Mouse (Mus musculus): ENCODE data around the gene Il1rap. TPM values are rescaled to one million over a fixed set of nuclear protein-coding genes. Genes with fewer than 3 reads are reported as not detected.

Il1rap gene
- polyA plus RNA-seq, 1 experiment, result not detected

- no peaks in the 10 kb centered on the region for H3K4me1 ChIP-seq (ENCODE audit: control insufficient read depth, insufficient read depth, low read length)
- TF ChIP-seq CTCF (IDR thresholded peaks at IDR 0.05; ENCODE audit: insufficient read depth, low read depth, low read length) (no peak), POLR2A (IDR thresholded peaks at IDR 0.05; ENCODE audit: insufficient read depth, low read depth, low read length) (no peak)
- no peak overlapping the region for H3K4me3 ChIP-seq (ENCODE audit: insufficient read depth, low read depth, low read length)
- 69% methylated on average over 2 of the region's 2 CpGs for WGBS
- H3K27ac ChIP-seq (ENCODE audit: insufficient read depth, low read depth, low read length), result no peak overlapping the region
Measured at GRCm38 (mm10) chr16:26646066-26646465, 64.6 kb downstream of the Il1rap start.

- 93% methylated on average over 1 of the region's 1 CpGs for WGBS
- Histone ChIP-seq H3K4me1 (ENCODE audit: control insufficient read depth, insufficient read depth, low read length) (no peaks in the 10 kb centered on the region), H3K27ac (ENCODE audit: insufficient read depth, low read depth, low read length) (no peak overlapping the region), H3K4me3 (ENCODE audit: insufficient read depth, low read depth, low read length) (no peak overlapping the region)
- TF ChIP-seq CTCF (IDR thresholded peaks at IDR 0.05; ENCODE audit: insufficient read depth, low read depth, low read length) (no peak), POLR2A (IDR thresholded peaks at IDR 0.05; ENCODE audit: insufficient read depth, low read depth, low read length) (no peak)
Measured at GRCm38 (mm10) chr16:26647036-26647435, 65.5 kb downstream of the Il1rap start.

- H3K4me3 ChIP-seq (ENCODE audit: insufficient read depth, low read depth, low read length), result no peak overlapping the region
- TF ChIP-seq POLR2A (IDR thresholded peaks at IDR 0.05; ENCODE audit: insufficient read depth, low read depth, low read length) (no peak), CTCF (IDR thresholded peaks at IDR 0.05; ENCODE audit: insufficient read depth, low read depth, low read length) (no peak)
- H3K4me1 ChIP-seq (ENCODE audit: control insufficient read depth, insufficient read depth, low read length), result no peaks in the 10 kb centered on the region
- 38% methylated on average over 7 of the region's 7 CpGs for WGBS
- no peak overlapping the region for H3K27ac ChIP-seq (ENCODE audit: insufficient read depth, low read depth, low read length)
Measured at GRCm38 (mm10) chr16:26662722-26663436, 81.4 kb downstream of the Il1rap start.

GRCm38 (mm10) chr16:26666401-26666800, 84.9 kb downstream of the Il1rap start:
- no peaks in the 10 kb centered on the region for H3K4me1 ChIP-seq (ENCODE audit: control insufficient read depth, insufficient read depth, low read length)
- no peak for TF ChIP-seq CTCF (IDR thresholded peaks at IDR 0.05; ENCODE audit: insufficient read depth, low read depth, low read length)
- TF ChIP-seq POLR2A (IDR thresholded peaks at IDR 0.05; ENCODE audit: insufficient read depth, low read depth, low read length), result no peak
- 87% methylated on average over 2 of the region's 2 CpGs for WGBS
- no peak overlapping the region for H3K27ac ChIP-seq (ENCODE audit: insufficient read depth, low read depth, low read length)
- H3K4me3 ChIP-seq (ENCODE audit: insufficient read depth, low read depth, low read length), result no peak overlapping the region

GRCm38 (mm10) chr16:26669081-26669480, 87.6 kb downstream of the Il1rap start:
- Histone ChIP-seq H3K4me3 (ENCODE audit: insufficient read depth, low read depth, low read length) (no peak overlapping the region), H3K4me1 (ENCODE audit: control insufficient read depth, insufficient read depth, low read length) (no peaks in the 10 kb centered on the region), H3K27ac (ENCODE audit: insufficient read depth, low read depth, low read length) (no peak overlapping the region)
- 69% methylated on average over 2 of the region's 2 CpGs for WGBS
- TF ChIP-seq CTCF (IDR thresholded peaks at IDR 0.05; ENCODE audit: insufficient read depth, low read depth, low read length) (no peak), POLR2A (IDR thresholded peaks at IDR 0.05; ENCODE audit: insufficient read depth, low read depth, low read length) (no peak)

GRCm38 (mm10) chr16:26680381-26680780, 98.9 kb downstream of the Il1rap start:
- Histone ChIP-seq H3K4me1 (ENCODE audit: control insufficient read depth, insufficient read depth, low read length) (no peaks in the 10 kb centered on the region), H3K4me3 (ENCODE audit: insufficient read depth, low read depth, low read length) (no peak overlapping the region), H3K27ac (ENCODE audit: insufficient read depth, low read depth, low read length) (no peak overlapping the region)
- WGBS, result 93% methylated on average over 2 of the region's 2 CpGs
- TF ChIP-seq CTCF (IDR thresholded peaks at IDR 0.05; ENCODE audit: insufficient read depth, low read depth, low read length) (no peak), POLR2A (IDR thresholded peaks at IDR 0.05; ENCODE audit: insufficient read depth, low read depth, low read length) (no peak)

- no peaks in the 10 kb centered on the region for H3K4me1 ChIP-seq (ENCODE audit: control insufficient read depth, insufficient read depth, low read length)
- H3K27ac ChIP-seq (ENCODE audit: insufficient read depth, low read depth, low read length), result no peak overlapping the region
- TF ChIP-seq POLR2A (IDR thresholded peaks at IDR 0.05; ENCODE audit: insufficient read depth, low read depth, low read length), result no peak
- TF ChIP-seq CTCF (IDR thresholded peaks at IDR 0.05; ENCODE audit: insufficient read depth, low read depth, low read length), result no peak
- WGBS, result 82% methylated on average over 2 of the region's 2 CpGs
- no peak overlapping the region for H3K4me3 ChIP-seq (ENCODE audit: insufficient read depth, low read depth, low read length)
Measured at GRCm38 (mm10) chr16:26689771-26690170, 108.3 kb downstream of the Il1rap start.

- H3K4me3 ChIP-seq (ENCODE audit: insufficient read depth, low read depth, low read length), result no peak overlapping the region
- 95% methylated on average over 11 of the region's 11 CpGs for WGBS
- no peak overlapping the region for H3K27ac ChIP-seq (ENCODE audit: insufficient read depth, low read depth, low read length)
- no peaks in the 10 kb centered on the region for H3K4me1 ChIP-seq (ENCODE audit: control insufficient read depth, insufficient read depth, low read length)
- TF ChIP-seq CTCF (IDR thresholded peaks at IDR 0.05; ENCODE audit: insufficient read depth, low read depth, low read length) (no peak), POLR2A (IDR thresholded peaks at IDR 0.05; ENCODE audit: insufficient read depth, low read depth, low read length) (no peak)
Measured at GRCm38 (mm10) chr16:26691294-26691693, 109.8 kb downstream of the Il1rap start.

- H3K27ac ChIP-seq (ENCODE audit: insufficient read depth, low read depth, low read length), result no peak overlapping the region
- 76% methylated on average over 4 of the region's 4 CpGs for WGBS
- no peak overlapping the region for H3K4me3 ChIP-seq (ENCODE audit: insufficient read depth, low read depth, low read length)
- TF ChIP-seq CTCF (IDR thresholded peaks at IDR 0.05; ENCODE audit: insufficient read depth, low read depth, low read length), result no peak
- TF ChIP-seq POLR2A (IDR thresholded peaks at IDR 0.05; ENCODE audit: insufficient read depth, low read depth, low read length), result no peak
- no peaks in the 10 kb centered on the region for H3K4me1 ChIP-seq (ENCODE audit: control insufficient read depth, insufficient read depth, low read length)
Measured at GRCm38 (mm10) chr16:26698076-26698475, 116.6 kb downstream of the Il1rap start.

Measured in olfactory bulb, adult 2 months (tissue).